Mouse (Mus musculus) forebrain, postnatal 0 days (tissue): ENCODE data around the gene H2-T3. TPM values are rescaled to one million over a fixed set of nuclear protein-coding genes. Genes with fewer than 3 reads are reported as not detected.
A peak's percentile ranks its signal among the peaks of the same experiment; 100 is the strongest.

Source experiments
- ATAC-seq: fragments of 200-750 bp; cut with Nextera tagmentation; 2 replicates; pipeline ENCODE4 v1.8.0; 2017; ENCODE audit warnings: mild to moderate bottlenecking, moderate library complexity
- DNase-seq: peaks from one replicate; pipeline ENCODE4 v3.0.0-alpha.2; 2015
- H3K27ac ChIP-seq: fragments of 300-500 bp; sonication (generic); 2 replicates; pipeline ENCODE4 v1.5.1; 2014; ENCODE audit warnings: low read depth, mild to moderate bottlenecking, antibody characterized with exemption, low read length, moderate library complexity, mixed read lengths
- H3K27me3 ChIP-seq: fragments of 300-500 bp; sonication (generic); 2 replicates; pipeline ENCODE4 v1.6.1; 2014; ENCODE audit warnings: mild to moderate bottlenecking, low read length, mixed read lengths; ENCODE audit not compliant: insufficient read depth
- H3K36me3 ChIP-seq: fragments of 300-500 bp; sonication (generic); 2 replicates; pipeline ENCODE4 v1.6.1; 2014; ENCODE audit warnings: mild to moderate bottlenecking, moderate library complexity; ENCODE audit not compliant: insufficient read depth
- H3K4me1 ChIP-seq: fragments of 300-500 bp; sonication (generic); 2 replicates; pipeline ENCODE4 v1.6.1; 2014; ENCODE audit warnings: antibody characterized with exemption; ENCODE audit not compliant: insufficient read depth
- H3K4me2 ChIP-seq: fragments of 300-500 bp; sonication (generic); 2 replicates; pipeline ENCODE4 v1.6.1; 2014; ENCODE audit warnings: low read depth, mild to moderate bottlenecking, moderate library complexity
- H3K4me3 ChIP-seq: fragments of 300-500 bp; sonication (generic); 2 replicates; pipeline ENCODE4 v1.5.1; 2014; ENCODE audit warnings: low read depth, low read length, mixed read lengths
- H3K9ac ChIP-seq: fragments of 300-500 bp; sonication (generic); 2 replicates; pipeline ENCODE4 v1.6.1; 2014; ENCODE audit warnings: mild to moderate bottlenecking
- H3K9me3 ChIP-seq: fragments of 300-500 bp; sonication (generic); 2 replicates; pipeline ENCODE4 v1.6.1; 2016; ENCODE audit warnings: low read length
- CTCF ChIP-seq: sonication (generic); IDR thresholded peaks from 2 replicates; pipeline ENCODE4 v1.5.1; 2016; ENCODE audit warnings: antibody characterized with exemption, control low read depth, low read depth
- WGBS: fragments of 180-500 bp; shearing (Covaris S2); extraction: QIAGEN DNeasy Blood & Tissue Kit; methylation state at CpG from one replicate; pipeline ENCODE4 v1.1.7; 2014; 5-methylcytosine and 5-hydroxymethylcytosine counted together
- polyA plus RNA-seq: library from polyadenylated mRNA; unstranded; fragments of >200 nt; fragmentation: Nextera tagmentation; extraction: Ambion mirVana; gene quantifications from 2 replicates; pipeline ENCODE4 v1.2.1, GENCODE M21; 2015
- total RNA-seq: library from RNA; depleted of rRNA; stranded (reverse); fragments of >200 nt; gene quantifications from 2 replicates; pipeline ENCODE4 v1.2.3, GENCODE M21; 2014

H2-T3 gene
- total and polyA plus RNA-seq, 2 experiments from 2014 or later, result not detected

GRCm38 (mm10) chr17:36225231-36225824 is 35.2 kb upstream of the H2-T3 start:
- H3K36me3 ChIP-seq, result no peaks in the 10 kb centered on the region
- ATAC-seq (no peak; the same call in 1 of the 2 replicates), DNase-seq (no peak)
- no peak overlapping the region for H3K27ac ChIP-seq
- no peak overlapping the region for H3K4me3 ChIP-seq
- no peak for TF ChIP-seq CTCF
- no peak overlapping the region for H3K9ac ChIP-seq
- no peaks in the 10 kb centered on the region for H3K9me3 ChIP-seq
- WGBS, result 12% methylated on average over 9 of the region's 9 CpGs
- no peak overlapping the region for H3K4me2 ChIP-seq
- no peaks in the 10 kb centered on the region for H3K4me1 ChIP-seq
- H3K27me3 ChIP-seq, result peaks cover 52% of the 10 kb centered on the region

GRCm38 (mm10) chr17:36224451-36224850 is 34.4 kb upstream of the H2-T3 start:
- H3K9ac ChIP-seq, result no peak overlapping the region
- no peaks in the 10 kb centered on the region for H3K36me3 ChIP-seq
- no peak for TF ChIP-seq CTCF
- WGBS, result 54% methylated on average over 3 of the region's 3 CpGs
- peaks cover 48% of the 10 kb centered on the region for H3K27me3 ChIP-seq
- H3K4me3 ChIP-seq, result no peak overlapping the region
- H3K9me3 ChIP-seq, result no peaks in the 10 kb centered on the region
- H3K4me2 ChIP-seq, result no peak overlapping the region
- no peak overlapping the region for H3K27ac ChIP-seq
- no peak for ATAC-seq
- no peaks in the 10 kb centered on the region for H3K4me1 ChIP-seq
- DNase-seq, result no peak

GRCm38 (mm10) chr17:36218594-36219155 is 28.6 kb upstream of the H2-T3 start:
- Histone ChIP-seq H3K9ac (no peak overlapping the region), H3K4me3 (no peak overlapping the region), H3K9me3 (no peaks in the 10 kb centered on the region), H3K4me1 (no peaks in the 10 kb centered on the region), H3K27me3 (peaks cover 44% of the 10 kb centered on the region), H3K4me2 (no peak overlapping the region), H3K27ac (no peak overlapping the region), H3K36me3 (no peaks in the 10 kb centered on the region)
- WGBS, result 50% methylated on average over 5 of the region's 5 CpGs
- ATAC-seq, result no peak
- no peak for TF ChIP-seq CTCF
- no peak for DNase-seq

- Histone ChIP-seq H3K27me3 (peaks cover 47% of the 10 kb centered on the region), H3K4me3 (no peak overlapping the region)
Measured at GRCm38 (mm10) chr17:36215586-36215985, 25.5 kb upstream of the H2-T3 start.

GRCm38 (mm10) chr17:36206846-36207245 is 16.8 kb upstream of the H2-T3 start:
- Histone ChIP-seq H3K4me2 (no peak overlapping the region), H3K9ac (no peak overlapping the region), H3K4me1 (peaks cover 3% of the 10 kb centered on the region; the same call in 1 of the 2 replicates), H3K4me3 (no peak overlapping the region), H3K36me3 (no peaks in the 10 kb centered on the region), H3K27ac (no peak overlapping the region), H3K27me3 (peaks cover 38% of the 10 kb centered on the region; the same call in 1 of the 2 replicates), H3K9me3 (no peaks in the 10 kb centered on the region)
- DNase-seq (no peak), ATAC-seq (no peak)
- TF ChIP-seq CTCF, result no peak

More at GRCm38 (mm10) chr17:36215586-36215985, 25.5 kb upstream of the H2-T3 start:
- H3K9me3 ChIP-seq, result no peaks in the 10 kb centered on the region
- 6% methylated on average over 20 of the region's 20 CpGs for WGBS
- H3K27ac ChIP-seq, result no peak overlapping the region
- TF ChIP-seq CTCF, result no peak
- no peak for ATAC-seq
- H3K4me1 ChIP-seq, result no peaks in the 10 kb centered on the region
- no peak overlapping the region for H3K9ac ChIP-seq
- H3K4me2 ChIP-seq, result no peak overlapping the region
- H3K36me3 ChIP-seq, result no peaks in the 10 kb centered on the region
- DNase-seq, result no peak

GRCm38 (mm10) chr17:36205862-36206261 is 15.8 kb upstream of the H2-T3 start:
- H3K27me3 ChIP-seq, result peaks cover 35% of the 10 kb centered on the region; the same call in 1 of the 2 replicates
- peaks cover 3% of the 10 kb centered on the region; the same call in 1 of the 2 replicates for H3K4me1 ChIP-seq
- under 1% methylated on average over 40 of the region's 41 CpGs for WGBS
- DNase-seq (peak; percentile 10), ATAC-seq (peak; percentile 27; the same call in 1 of the 2 replicates)
- peak overlapping the region; percentile 26 for H3K4me3 ChIP-seq
- H3K9me3 ChIP-seq, result no peaks in the 10 kb centered on the region
- H3K4me2 ChIP-seq, result peak overlapping the region; percentile 50
- H3K9ac ChIP-seq, result no peak overlapping the region
- H3K27ac ChIP-seq, result no peak overlapping the region
- no peak for TF ChIP-seq CTCF
- H3K36me3 ChIP-seq, result no peaks in the 10 kb centered on the region

GRCm38 (mm10) chr17:36205456-36205855 is 15.4 kb upstream of the H2-T3 start:
- WGBS, result 1% methylated on average over 15 of the region's 15 CpGs
- H3K36me3 ChIP-seq, result no peaks in the 10 kb centered on the region
- TF ChIP-seq CTCF, result no peak

More at GRCm38 (mm10) chr17:36205456-36205855, 15.4 kb upstream of the H2-T3 start:
- ATAC-seq, result no peak
- no peak overlapping the region for H3K27ac ChIP-seq
- H3K27me3 ChIP-seq, result peaks cover 32% of the 10 kb centered on the region; the same call in 1 of the 2 replicates
- peak overlapping the region; percentile 50 for H3K4me2 ChIP-seq
- no peak overlapping the region for H3K9ac ChIP-seq
- DNase-seq, result no peak
- H3K4me3 ChIP-seq, result peak overlapping the region; percentile 26
- peaks cover 3% of the 10 kb centered on the region; the same call in 1 of the 2 replicates for H3K4me1 ChIP-seq
- H3K9me3 ChIP-seq, result no peaks in the 10 kb centered on the region
